Mouse (Mus musculus) lung, adult 2 months (tissue): ENCODE results near the gene Gm49354. TPM values are rescaled to one million over a fixed set of nuclear protein-coding genes. Genes with fewer than 3 reads are reported as not detected.

Experiments
- DNase-seq: peaks from one replicate; pipeline ENCODE4 v3.0.0; 2022
- H3K4me1 ChIP-seq: fragments of 200-500 bp; 2 replicates; pipeline ENCODE4 v1.6.1; 2011; ENCODE audit warnings: low read length; ENCODE audit not compliant: control insufficient read depth, insufficient read depth
- H3K4me3 ChIP-seq: fragments of 200-500 bp; replicated peaks from 2 replicates; pipeline ENCODE3; 2011; ENCODE audit warnings: low read depth, mild to moderate bottlenecking, control low read depth, low read length; ENCODE audit errors: extremely low read depth
- CTCF ChIP-seq: fragments of 200-500 bp; IDR thresholded peaks from 2 replicates; pipeline ENCODE4 v1.5.1; 2011; ENCODE audit warnings: mild to moderate bottlenecking, low read length, control low read depth; ENCODE audit not compliant: insufficient read depth
- POLR2A ChIP-seq: fragments of 200-500 bp; IDR thresholded peaks from 2 replicates; pipeline ENCODE4 v1.6.1; 2011; ENCODE audit warnings: low read depth, mild to moderate bottlenecking, control low read depth, low read length, borderline replicate concordance; ENCODE audit errors: extremely low read depth
- WGBS: fragments of 180-500 bp; shearing (Covaris S2); methylation state at CpG from one replicate; pipeline ENCODE4 v1.1.7; 2018; 5-methylcytosine and 5-hydroxymethylcytosine counted together
- polyA plus RNA-seq: library from polyadenylated mRNA; depleted of rRNA; stranded (reverse); fragments of >200 nt; gene quantifications from 2 replicates; pipeline ENCODE4 v1.2.3, GENCODE M21; 2012

The Gm49354 gene
- polyA plus RNA-seq, 1 experiment, result not detected

DNA sequence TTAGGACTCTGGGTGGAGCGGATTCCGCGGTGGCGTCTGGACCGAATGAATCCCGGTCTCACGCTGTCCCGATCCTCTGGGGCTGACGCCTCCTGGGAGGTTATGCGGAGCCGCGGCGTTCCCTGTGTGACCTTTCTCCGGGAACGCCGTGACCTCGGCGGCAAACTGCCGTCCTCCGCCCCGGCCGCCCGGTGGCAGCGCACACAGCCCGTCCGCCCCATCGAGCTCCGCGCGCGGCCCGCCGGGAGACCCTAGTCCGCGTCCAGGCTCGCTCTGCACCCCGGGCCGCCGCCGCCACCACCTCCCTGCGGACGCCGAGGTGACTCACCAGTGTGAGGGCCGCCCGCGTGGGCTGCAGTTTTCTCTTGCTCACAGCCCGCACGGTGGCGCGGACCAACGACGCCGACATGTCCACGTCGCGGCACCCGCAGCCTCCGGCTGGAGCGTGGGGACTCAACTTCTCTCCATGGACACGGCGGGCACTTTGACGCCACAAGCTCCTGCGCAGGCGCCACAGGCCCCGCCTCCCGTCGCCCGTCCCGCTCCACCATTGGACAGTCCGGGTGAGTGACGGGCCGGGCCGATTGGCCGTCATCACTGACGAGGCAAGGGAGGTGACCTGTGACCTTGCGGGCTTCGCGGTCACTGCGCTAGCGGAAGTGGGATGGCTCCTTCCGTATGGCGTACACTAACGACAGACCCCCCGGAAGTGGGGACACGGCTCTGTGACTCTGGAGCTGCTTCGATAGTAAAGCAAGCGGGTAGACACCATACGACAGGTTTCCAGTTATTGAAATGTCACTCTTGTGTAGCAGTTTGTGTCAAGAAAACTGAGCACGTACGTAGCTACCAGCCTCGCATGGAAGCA is 12.5 kb downstream of the Gm49354 start, which contains the start of gene Isca1:
Gene Isca1, minus strand, starts transcription at position 515 of the 868 bp plus-strand sequence.
- peak; percentile 73 for TF ChIP-seq POLR2A
- no peak for TF ChIP-seq CTCF
- peak within 1 kb of the TSS; percentile 93 for H3K4me3 ChIP-seq
- peaks cover 20% of the 10 kb centered on the region for H3K4me1 ChIP-seq
- peak; percentile 99 for DNase-seq
- under 1% methylated on average over 91 of the region's 91 CpGs for WGBS

DNA sequence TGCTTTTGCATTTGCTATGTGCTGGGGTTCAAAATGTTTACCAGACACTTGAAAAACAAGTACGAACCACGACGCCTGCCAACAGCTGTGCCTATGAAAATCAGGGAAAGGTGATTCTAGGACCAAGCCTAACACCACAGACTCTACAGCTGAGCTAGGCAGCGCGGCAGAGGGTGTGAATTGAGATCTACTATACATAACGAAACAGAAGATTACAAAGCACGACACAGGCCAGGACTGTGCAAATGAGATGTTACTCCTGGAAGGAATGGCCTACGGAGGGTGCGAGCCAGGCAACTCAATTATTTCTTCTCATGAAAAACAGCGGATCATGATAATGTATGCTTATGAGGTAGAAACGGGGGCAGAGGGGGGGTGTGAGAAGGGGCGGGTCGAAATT is 13.5 kb downstream of the Gm49354 start:
- 22% methylated on average over 13 of the region's 13 CpGs for WGBS
- TF ChIP-seq POLR2A, result no peak
- no peak for TF ChIP-seq CTCF
- Histone ChIP-seq H3K4me1 (peaks cover 20% of the 10 kb centered on the region), H3K4me3 (peak overlapping the region; percentile 3)
- DNase-seq, result peak; percentile 19

DNA sequence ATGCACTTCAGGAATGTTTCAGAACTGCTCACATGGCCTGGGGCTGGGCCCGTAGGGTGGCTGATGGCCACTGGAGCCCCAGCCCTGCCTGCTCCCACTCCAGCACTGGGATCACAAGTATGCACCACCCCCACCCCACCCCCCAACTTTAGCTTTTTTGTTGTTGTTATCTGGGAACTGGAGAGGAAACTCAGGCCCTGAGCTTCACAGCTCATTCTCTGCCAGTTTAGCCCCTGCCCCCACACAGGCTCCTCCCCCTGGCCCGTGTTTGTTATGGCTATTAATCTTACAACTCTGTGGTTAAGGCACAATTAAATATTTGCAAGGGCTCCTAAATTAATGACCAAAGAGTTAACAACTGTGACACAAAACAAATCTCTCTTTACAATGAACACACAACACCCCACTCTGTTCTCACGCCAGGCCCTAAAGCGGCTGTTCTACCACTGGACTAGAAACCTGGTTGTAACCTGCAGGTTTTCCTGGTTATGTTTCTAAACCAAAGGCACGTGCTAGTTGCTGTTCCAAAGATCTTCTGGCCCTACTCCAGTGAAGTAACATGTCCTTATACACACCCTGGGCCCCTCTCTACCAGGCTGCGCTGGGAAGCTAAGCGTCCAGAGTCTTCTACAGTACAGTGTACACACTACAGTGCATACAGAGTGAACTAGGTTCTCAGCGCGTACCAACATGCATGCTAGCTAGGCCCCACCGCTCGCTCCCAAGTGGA is 15.1 kb downstream of the Gm49354 start:
- TF ChIP-seq CTCF (no peak), POLR2A (no peak)
- Histone ChIP-seq H3K4me1 (peaks cover 20% of the 10 kb centered on the region), H3K4me3 (no peak overlapping the region)
- 45% methylated on average over 11 of the region's 11 CpGs for WGBS
- DNase-seq, result peak; percentile 11

DNA sequence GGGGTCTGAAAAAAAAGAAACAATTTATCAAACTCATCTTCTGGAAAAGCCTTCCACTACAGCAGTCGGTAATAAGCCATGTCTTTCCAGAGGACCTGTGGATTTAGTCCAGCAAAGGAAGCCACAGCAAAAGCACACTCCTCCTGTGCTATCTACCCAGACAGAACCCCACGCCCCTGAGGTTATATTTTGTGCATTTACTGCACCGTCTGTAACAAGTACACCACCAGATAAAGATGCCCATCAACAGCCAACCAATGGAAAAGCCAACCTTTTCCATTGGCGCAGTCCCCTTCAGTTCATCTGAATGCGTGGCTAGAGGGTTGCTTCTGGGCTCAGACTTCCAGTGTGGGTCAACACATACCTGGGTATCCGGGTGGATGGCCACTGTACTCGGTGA is 19.3 kb downstream of the Gm49354 start:
- DNase-seq, result no peak
- TF ChIP-seq CTCF, result no peak
- TF ChIP-seq POLR2A, result no peak
- 83% methylated on average over 7 of the region's 7 CpGs for WGBS
- no peak overlapping the region for H3K4me3 ChIP-seq
- H3K4me1 ChIP-seq, result peaks cover 13% of the 10 kb centered on the region

DNA sequence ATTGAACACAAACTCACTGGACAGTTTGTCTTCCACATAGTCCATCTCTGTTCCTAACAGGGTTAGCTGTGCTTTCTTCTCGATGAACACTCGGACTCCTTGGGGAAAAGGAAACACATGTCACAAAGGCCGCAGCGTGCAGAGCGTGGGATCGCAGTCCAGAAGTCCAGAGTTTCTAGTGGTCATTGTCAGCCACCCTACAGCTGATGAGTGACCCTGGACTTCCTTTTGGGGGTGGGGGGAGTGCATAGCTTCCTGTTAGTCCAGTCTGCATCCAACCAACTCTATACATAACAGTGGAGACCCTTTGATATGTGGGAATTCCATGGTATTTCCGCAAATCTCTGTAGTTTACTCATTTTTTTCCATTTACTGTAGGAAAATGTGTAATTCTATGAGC is 25.1 kb downstream of the Gm49354 start:
- TF ChIP-seq POLR2A (no peak), CTCF (no peak)
- Histone ChIP-seq H3K4me1 (peaks cover 3% of the 10 kb centered on the region; the same call in 1 of the 2 replicates), H3K4me3 (no peak overlapping the region)
- DNase-seq, result no peak
- WGBS, result 66% methylated on average over 7 of the region's 7 CpGs

DNA sequence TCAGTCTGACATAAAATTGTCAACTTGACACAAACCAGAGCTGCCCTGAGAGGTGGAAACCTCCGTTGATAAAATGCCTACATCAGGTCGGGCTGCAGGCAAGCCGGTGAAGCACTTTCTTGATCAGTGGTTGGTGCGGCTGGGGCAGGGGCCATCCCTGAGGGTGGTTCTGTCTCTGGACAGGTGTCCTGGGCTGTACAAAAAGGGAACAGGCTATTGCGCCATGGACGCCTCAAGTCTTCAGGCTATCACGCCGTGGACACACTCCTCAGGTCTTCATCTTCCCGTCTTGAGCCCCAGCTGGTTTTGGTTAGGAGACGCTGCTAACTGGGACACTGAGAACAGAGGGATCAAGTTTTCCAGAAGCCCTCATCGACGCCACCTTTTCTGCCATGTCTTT is 31.7 kb downstream of the Gm49354 start:
- TF ChIP-seq POLR2A, result no peak
- TF ChIP-seq CTCF, result no peak
- no peak overlapping the region for H3K4me3 ChIP-seq
- DNase-seq, result no peak
- no peaks in the 10 kb centered on the region for H3K4me1 ChIP-seq
- 80% methylated on average over 12 of the region's 12 CpGs for WGBS

DNA sequence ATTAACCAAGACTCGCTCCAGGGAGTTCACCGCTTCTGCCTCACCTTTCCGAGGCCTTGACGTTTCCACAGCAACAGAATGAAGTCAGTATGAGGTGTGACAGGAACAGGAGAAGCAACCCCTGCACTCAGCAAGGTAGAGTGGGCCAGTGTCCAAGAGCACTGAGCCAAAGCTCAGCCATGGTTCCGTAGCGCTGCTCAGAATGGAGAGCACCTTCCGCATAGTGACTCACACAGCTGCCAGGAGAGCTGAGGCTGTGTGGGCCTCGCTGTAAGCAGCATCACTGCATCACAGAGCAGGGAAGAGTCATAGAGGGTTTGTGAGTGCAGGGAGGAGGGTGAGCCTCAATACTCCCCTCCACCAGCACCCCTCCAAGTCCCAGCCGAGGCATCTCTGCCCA is 35.3 kb downstream of the Gm49354 start, which contains the start of gene 1700014D04Rik:
Gene 1700014D04Rik, minus strand, starts transcription at position 42 of the 400 bp plus-strand sequence.
- 80% methylated on average over 9 of the region's 9 CpGs for WGBS
- no peak within 1 kb of the TSS for H3K4me3 ChIP-seq
- DNase-seq, result no peak
- TF ChIP-seq CTCF, result no peak
- TF ChIP-seq POLR2A, result no peak
- H3K4me1 ChIP-seq, result no peaks in the 10 kb centered on the region

DNA sequence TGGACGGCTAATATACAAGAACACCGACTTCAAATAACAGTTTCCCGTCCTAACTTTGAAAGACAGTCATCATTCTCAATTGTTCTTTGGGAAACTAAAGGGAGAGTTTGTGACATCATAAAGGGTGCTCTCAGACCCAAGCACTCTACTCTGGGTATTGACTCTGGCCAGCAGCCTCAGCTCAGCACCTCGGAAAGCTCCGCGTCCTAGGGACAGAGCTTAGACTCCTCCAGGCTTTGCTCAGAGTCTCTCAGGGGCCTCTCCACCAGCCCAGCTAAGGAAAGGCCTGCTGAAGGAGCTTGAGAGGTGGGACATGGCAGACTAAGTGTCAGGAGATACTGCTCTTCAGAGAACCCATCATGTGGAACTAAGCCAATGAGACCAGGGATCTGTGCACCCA is 35.9 kb downstream of the Gm49354 start:
- no peak overlapping the region for H3K4me3 ChIP-seq
- no peak for TF ChIP-seq CTCF
- no peak for TF ChIP-seq POLR2A
- 70% methylated on average over 6 of the region's 6 CpGs for WGBS
- no peak for DNase-seq
- no peaks in the 10 kb centered on the region for H3K4me1 ChIP-seq

DNA sequence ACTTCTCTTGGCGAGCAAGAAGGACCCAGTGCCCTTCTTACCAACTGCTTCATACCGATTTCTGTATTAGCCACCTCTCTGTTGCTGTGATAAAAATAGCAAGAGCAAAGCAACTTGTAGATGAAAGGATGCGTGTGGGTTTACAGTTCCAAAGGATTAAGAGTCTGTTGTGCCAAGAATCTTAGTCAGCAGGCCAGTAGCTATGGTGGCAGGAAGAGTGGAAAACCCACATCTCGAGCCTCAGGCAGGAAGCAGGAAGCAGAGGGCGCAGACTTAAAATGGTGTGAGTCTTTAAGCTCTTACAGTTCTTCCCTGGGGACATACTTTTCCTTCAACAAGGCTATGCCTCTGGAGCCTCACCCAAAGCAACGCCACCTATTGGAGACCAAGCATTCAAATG is 36.6 kb downstream of the Gm49354 start:
- no peaks in the 10 kb centered on the region for H3K4me1 ChIP-seq
- WGBS, result 59% methylated on average over 6 of the region's 6 CpGs
- no peak overlapping the region for H3K4me3 ChIP-seq
- DNase-seq, result no peak
- TF ChIP-seq POLR2A (no peak), CTCF (no peak)
